Mouse (Mus musculus) embryo, embryonic 11 days (tissue): ENCODE data around the gene Nrip1.

ENCODE experiments used
- DNase-seq: peaks from one replicate; pipeline ENCODE4 v3.0.0-alpha.2; 2015

Gene Nrip1

DNA sequence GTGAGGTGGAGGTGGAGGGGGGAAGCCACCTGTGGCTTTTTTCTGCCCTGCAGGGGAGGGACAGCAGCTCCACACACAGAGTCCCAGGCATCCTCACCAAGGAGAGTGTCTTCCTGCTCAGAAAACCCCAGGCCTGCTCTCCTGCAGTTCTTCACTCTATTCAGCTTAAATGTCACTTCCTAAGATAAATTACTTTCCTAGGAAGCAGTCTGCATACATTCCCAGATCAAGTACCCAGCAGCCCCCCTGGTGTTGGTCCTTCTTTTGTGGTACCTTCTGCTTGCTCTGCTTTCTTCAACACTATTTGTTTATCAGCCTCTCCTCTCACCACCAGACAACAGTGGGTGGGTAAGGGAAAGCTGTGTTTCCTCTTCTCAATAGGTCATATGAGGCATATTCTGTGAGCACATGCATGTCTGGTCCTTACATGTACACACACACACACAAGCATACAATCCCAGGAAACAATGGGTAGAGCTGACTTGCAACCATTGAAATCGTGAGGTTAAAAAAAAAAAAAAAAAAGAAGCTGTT lies 60.7 kb downstream of the Nrip1 start:
- no peak for DNase-seq

DNA sequence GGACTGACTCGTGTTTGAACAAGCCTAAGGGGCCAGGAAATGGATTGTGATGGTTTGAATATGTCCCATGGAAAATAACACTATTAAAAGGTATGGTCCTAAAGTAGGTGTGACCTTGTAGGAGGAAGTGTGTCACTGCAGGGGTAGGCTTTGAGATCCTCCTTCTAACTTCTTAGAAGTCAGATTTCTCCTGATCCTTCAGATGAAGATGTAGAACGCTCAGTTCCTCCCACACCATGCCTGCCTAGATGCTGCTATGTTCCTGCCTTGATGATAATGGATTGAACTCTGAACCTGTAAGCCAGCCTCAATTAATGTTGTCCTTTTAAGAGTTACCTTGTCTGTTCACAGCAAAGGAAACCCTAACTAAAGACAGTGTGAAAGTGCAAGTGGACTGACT lies 62.8 kb downstream of the Nrip1 start:
- no peak for DNase-seq

DNA sequence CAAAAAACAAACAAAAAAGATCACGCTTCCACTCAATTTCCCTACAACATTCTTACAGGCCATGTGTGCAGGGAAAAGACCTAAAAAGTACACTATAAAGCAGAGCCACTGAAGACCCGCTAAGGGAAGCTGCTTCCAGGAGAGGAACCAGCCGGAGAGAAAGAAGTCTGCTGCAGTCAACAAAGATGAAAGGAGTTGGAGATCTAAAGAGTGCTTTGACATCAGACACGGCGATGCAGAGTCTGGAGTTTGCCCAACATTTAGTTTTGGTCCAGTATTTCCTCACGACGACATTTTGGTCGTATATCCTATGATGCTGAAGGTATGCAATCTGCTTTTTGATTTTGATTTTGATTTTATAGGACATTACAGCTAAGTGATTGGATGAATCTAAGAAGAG lies 63.3 kb downstream of the Nrip1 start:
- no peak for DNase-seq

DNA sequence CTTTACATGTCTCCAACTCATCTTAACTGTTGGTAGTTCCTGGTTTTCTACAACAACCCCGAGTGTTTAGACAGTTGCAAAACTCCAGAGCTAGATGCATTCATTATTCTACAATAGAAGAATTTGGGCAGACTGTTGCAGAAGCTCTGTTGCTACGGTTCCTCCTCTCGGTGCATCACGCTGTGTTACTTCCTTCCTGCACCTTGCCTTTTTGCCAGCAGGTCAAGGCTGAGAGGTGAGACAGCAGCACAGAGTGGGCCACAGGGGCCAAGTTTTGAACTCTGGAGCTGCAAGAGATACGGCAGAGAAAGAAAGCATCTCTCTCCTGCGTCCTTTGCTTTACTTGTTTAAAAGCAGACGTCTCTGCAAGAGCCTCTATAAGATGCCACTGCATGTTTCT lies 64.3 kb downstream of the Nrip1 start:
- no peak for DNase-seq

DNA sequence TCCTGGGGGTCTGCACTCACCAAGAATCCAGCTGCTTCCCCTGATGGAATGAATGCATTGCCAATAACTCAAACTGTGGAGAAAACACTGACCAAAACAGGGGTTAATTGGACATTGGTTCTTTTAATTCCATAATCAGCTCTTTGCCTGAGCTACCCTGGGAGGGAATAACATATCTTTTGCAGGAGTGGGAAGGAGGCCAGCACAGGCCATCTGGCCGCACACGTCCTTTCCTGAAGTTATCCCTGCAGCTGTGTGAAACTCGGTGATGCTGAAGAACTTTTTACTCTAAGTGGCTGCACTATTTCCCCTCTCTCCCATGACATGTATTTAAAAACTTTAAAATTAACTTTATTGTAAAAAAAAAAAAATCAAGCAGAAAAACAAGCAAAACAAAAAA lies 66.6 kb downstream of the Nrip1 start:
- no peak for DNase-seq

DNA sequence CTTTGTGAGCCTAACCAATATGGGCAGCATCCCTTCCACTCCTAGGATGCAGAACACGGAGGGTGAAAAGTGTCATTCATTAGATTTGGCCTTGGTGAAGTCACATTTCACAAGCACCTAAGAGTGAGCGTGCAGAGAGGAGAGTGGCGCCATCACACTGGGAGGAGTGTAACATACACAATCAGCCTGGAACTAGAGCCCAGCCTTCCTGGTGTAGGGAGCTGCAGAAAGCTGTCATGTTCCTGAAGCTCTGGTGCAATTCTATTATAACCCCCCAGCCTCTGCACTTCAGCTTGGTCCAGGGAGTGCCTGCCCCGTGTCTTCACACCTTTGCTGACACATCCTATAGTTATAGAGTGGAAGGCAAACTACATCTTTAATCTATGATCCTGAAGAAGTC lies 67.2 kb downstream of the Nrip1 start:
- DNase-seq = no peak

DNA sequence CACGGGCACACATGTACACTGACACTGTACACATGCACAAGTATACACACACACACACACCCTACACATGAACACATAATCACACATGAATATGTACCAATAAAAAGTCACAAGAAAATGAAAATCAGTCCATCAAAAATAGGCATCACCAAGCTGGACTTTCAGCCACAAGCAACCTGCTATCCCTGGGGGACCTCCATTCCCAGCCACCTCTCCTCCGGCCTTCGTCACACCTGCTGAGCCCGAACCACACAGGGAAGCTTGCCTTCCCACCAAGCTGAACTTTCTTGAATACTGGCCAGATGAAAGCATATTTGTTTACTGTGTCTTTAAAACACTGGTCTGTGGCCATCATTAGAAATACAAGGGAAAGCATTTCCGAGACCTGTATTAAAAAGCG lies 70.2 kb downstream of the Nrip1 start:
- DNase-seq = no peak

DNA sequence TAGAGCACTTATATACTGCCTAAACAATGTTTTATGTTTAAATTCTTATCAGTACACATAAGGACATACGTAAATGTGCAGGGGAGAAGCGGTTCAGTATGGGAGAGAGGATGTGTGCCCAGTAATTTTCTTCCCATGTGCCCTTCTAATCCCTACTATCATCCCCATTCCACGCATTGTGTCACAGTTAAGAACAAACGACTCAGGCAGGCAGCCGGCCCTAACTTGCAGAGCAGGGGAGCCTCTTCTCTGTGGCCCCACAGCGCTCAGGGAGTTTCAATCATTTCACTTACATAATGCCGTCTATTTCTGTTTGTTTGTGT lies 71.9 kb downstream of the Nrip1 start:
- DNase-seq = no peak

DNA sequence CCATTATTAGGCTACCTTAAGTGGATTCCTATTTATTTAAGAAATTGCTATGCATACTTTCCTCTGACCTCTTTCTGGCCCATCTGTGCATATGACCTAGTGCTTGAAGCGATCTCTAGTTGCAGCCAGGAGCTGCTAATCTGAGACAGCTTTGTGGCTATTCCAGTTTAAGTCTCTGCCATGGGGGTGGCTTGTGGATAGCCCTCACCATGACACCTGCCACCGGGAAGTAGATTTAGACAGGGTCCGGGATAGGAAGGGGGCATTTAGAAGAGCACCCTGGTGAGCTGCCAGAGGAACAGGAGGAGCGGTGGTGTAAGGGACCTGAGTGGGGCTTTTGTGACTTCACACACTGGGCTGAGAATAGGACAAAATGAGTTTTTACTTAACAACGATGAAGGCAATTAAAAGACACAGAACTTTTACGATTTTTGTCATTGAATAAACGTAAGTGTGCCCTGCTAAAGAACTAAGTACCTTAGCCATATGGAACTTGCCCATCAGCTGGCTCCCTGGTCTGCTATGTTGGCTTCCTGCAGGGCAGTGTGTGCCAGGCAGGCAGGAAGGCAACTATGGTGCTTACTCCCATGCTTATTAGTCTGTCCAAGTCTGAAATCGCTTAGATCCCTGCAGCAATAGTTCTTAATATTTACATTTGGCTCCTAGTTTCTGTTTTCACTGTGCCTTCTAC lies 72.4 kb downstream of the Nrip1 start:
- DNase-seq = no peak

DNA sequence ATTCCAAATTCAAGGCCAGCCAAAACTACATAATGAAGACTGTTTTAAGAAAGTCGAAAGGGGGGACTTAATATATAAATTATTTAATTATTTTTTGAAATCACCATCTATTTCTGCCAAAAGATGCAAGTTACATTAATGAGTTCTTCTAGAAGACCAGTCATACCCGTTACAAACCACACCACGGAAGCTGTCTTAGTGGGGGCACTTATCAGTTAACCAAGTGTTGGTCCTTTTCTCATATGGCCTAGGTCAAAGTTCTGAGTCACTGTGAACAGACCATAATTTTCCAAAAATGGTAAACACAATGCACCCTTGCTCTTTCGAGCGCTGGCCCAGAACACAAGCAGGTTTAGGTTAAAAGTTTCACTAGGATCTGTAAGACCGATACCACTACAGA lies 73.2 kb downstream of the Nrip1 start:
- DNase-seq = no peak

DNA sequence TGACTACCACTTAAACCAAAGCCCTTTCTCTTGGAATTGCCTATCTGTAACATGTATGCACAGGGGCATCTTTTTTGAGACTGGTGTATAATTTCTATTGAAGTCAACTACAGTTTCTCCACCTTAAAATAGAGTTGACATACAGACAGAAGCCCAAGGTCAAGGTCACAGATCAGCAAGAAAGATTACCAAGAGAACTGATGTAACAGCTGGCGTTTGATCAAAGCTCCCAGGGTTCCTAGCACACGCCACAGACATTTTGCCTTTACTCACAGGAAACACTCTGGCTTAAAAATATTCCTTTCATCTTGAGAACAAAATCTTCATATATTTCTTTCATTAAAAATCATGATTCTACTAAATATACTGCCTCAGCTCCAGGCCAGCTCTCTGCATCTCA lies 74.1 kb downstream of the Nrip1 start:
- DNase-seq = no peak

DNA sequence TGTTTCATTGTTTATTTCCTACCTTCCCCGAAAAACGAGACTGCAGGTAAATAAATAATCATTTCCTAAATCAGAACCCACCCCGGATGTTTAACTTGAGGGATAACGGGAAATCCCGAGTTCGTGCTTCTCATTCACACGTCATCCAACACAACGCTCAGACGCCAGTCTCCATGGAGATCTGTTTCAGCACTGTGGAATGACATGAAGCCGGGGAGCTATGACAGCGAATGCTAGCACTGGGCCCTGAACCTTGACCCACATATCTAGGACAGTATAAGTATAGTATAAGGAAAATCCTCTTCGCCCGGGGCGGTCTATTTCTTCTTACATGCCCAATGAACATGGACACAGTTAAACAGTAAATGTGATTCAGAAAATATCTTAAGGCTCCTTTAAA lies 78.3 kb downstream of the Nrip1 start:
- no peak for DNase-seq

DNA sequence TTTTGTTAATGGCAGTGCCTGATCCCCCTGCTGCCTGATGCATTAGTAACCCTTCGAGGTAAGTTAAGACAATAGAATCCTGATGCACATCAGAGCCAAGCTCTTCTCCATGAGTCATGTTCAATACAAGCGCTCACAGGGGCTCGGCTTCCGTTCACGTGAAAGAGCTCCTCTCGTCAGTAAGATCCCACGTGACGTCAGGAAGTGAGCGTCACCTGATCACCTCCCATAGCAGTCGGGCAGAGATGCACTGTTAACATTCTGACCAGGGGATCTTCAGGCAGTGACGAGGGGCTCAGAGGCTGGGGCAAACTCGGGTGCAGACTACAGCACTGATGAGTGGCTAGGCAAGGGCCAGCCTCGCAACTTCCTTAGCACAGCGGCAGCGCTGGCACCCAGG lies 79.1 kb downstream of the Nrip1 start:
- DNase-seq = no peak

DNA sequence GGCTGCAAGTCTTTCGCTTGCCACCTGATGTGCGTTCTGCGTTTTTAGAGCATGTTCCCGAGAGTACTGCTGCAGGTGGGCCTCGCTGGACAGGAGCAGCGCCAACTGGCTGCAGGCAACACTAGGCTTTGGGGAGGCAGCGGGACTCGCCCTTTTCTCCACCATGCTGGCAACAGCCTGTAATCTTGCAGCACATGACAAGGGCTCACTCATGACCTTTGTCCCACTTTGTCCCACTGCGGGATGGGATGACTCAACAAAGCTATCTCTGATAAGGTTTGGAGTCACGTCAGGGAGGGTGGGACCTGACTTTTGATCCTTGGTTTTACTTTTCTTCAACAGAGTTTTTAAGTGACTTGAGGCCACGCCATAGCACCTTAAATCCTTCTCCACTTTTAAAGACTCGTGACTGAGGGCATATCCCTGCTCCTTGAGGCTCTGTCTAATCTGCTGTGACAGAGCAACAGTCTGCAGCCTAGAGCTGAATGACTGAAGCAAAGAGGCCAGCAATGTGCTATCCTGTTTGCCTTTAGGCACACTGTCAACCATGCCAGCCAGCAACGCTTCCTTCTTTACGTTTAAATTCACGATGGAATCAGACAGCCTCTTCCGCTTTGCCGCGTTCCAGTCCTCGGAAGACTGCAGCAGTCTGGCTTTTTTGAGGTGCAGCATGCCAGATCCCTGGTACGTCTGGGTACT lies 79.7 kb downstream of the Nrip1 start:
- DNase-seq = no peak

DNA sequence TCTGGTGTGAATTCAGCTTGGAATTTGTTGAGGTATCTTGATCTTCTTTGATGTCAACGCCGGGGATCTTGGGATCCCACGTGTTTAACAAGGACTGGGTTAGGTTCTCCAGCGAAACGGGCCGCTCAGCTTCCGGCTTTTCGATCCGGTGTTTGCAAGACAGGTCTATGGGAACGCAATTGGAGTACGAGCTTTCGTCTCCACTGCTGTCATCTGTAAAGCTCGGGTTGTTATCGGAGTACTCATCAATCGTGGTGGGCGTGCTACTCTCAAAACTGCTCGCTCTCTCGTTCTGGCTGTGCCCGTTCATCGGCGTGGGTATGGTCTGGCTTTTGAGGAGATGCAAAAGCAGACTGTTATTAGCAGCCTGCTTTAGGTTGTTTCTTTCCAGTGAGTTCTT lies 80.5 kb downstream of the Nrip1 start:
- no peak for DNase-seq

DNA sequence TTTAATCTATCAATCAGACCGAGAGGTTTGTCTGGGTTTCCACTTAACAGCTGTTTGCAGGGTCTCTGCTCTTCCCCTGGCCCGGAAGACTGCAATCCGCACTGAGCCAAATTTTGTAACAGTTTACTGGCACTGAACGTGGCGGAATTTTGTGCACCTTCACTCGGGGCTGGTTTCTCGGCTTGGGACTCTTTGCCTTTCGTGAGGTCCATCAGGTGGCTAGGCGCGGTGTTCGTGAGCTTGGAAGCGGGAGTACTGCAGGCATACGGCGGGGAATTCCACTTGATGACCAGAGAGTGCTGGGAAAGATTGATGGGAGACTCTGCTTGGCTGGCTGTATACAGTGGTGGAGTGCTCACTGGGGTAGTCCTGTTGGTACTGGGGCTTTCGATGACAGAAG lies 81.0 kb downstream of the Nrip1 start:
- DNase-seq = no peak

DNA sequence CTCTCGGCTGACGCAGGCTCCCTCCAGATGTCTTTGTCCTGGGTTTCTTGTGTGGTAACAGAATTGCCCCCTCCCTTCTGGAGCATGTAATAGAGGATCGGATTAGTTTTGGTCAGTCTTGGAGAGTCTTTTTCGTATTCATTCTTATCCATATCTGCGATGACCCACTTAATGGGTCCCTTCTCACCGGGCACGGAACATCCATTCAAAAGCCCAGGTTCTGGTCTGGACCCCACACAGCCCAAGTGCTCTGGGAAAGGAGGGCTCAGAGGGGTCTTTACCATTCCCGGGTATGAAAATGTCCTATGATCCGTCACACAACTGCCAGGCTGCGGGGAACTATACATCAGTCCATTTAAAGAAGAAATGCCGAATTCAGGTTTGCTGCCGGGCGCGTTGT lies 82.3 kb downstream of the Nrip1 start:
- DNase-seq = no peak

DNA sequence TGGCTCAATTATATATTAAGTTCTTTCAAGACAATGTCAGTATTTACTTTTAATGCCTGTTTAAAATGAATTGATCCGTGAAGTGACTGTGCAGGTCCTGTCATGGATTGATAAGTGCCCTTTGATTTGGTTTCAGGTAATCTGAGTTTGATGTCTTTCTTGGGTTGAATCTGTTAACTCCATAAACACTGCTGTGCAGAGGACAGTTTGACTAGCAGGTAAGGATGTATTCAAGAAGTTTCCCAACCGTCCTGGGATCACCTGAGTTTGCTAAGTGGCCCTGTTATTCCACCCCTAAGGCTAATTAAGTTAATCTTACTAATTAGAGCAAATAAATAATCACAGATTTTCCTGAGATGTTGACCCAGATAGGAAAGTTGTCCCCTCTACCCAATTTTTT lies 84.1 kb downstream of the Nrip1 start:
- DNase-seq = no peak

DNA sequence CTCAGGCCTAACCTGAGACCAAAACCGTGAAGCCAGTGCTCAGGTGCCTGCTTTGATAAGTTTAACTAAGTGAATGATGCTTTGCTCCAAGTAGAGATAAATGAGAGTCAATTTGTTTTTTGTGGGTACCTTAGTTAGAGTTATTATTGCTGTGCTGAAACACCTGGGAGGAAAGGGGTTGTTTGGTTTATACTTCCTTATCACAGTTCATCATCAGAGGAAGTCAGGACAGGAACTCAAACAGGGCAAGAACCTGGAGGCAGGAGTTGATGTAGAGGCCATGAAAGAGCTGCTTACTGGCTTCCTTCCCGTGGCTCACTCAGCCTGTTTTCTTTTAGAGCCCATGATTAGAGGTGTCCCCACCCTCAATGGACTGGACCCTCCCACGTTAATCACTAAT lies 89.8 kb downstream of the Nrip1 start:
- no peak for DNase-seq

DNA sequence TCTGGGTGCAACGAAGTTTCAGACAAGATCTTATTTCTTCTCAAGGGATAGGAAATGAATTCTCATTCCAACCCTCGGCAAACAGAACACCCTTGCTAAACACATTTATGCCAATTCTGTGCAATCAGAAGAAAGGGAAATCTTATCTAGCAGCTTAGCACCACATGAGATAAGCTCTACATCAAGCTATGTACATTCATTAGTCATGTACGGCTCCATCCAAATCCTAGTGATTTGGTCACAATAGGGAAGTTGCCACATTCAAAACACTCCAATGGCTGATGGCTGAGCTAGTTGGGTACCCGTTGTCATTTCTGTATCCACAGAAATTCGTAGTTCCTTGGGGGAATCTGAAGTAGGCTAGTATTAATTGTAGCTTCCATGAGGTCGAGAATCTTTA lies 91.8 kb downstream of the Nrip1 start:
- no peak for DNase-seq

DNA sequence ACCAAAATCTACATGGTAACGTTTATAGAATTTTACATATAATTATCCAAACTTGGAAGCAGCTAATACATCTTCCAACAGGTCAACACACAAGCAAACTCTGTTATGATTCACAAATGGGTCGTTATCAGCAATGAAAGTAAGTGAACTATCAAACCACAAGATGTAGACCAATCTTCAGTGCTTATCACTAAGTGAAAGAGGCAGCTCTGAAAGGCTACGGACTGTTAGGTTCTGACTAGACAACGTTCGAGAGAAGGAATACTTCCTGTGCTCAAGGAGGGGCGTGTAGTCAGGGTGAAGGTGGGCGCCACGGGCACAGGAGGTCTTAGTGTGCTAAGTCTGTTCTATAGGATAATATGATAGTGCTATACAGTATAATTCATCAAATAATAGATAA lies 93.3 kb downstream of the Nrip1 start:
- no peak for DNase-seq

DNA sequence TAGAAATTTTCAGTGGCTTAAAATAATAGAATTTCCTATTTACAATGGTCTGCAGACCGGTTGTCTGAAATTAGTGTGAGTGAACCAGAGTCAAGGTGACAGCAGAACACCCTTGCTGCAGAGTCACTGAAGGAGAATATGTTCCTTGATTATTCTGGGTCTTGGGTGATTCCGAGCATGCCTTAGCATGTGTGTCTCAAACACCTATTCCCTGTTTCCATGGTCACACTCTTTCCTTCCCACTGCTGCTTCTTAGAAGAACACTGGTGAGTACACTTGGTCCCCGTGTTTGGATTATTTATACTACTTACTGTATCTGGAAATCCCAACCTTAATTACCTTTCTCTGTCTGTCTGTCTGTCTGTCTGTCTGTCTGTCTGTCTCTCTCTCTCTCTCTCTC lies 97.4 kb downstream of the Nrip1 start:
- no peak for DNase-seq

DNA sequence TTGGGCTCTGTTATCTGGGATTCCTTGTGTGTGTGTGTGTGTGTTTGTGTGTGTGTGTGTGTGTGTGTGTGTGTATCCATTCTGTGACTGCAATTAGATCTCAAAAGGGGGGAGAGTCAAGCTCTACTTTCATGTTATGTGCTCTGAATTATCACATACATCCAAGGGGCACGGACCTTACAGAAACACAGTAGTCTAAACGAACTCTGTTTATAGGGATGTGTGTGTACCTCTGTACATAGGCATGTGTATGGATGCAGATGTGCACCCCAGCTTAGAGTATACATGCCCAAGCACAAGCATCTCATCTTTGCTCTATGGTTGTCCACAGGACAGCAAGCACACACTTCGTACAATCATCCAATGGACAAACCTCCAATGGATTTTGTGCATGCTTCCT lies 98.0 kb downstream of the Nrip1 start:
- DNase-seq = no peak

DNA sequence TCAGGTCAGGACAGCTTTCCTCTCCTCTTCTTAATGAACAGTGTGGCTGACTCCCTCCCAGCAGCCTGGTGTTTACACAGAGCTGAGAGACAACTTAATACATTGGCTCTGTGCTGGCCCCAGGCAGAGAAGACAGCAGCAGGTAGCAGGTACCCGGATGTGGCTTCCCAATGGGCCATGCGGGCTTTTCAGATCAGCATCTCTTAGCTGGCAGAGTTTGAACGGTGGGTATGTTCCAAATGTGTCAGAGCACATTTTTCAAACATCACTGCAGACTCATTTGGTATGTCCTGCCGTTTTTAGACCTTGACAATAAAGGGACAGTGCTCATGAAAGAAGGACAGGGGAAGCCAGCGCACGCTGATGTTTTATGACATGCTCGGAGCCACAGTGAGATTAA lies 98.5 kb downstream of the Nrip1 start:
- no peak for DNase-seq

DNA sequence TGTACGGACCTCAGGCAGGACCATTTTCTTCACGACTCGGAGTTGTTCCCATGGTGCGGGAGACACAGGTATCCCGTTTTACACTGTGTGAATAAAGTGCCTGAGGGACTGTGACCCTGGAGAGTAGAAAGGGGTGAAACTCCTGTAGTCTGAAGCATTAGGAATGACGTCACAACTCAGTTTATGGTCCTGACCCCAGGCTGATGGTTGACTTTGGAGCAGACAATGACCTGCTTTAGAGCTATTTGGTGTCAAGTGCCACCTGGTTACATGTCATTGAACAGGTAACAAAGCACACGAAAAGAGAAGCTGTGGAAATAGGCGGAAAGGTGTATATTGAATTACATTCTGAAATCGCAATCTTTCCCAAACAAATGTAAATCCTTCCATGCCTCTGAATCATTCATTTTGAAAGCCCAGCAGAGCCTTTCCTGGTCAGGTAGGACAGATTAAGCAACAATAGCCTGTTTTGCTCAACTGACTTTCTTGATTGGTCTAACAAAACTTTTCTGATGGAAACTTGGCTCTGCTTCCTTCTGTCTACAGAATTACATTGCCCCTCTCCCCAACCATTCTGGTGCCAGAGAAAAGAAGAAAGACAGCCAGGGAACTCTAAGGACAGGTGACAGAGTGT lies 106.9 kb downstream of the Nrip1 start:
- DNase-seq = no peak
